Mouse (Mus musculus) ES-CJ7 (cell line): Measurements from ENCODE around the gene Eed.

Experiments
- DNase-seq: peaks from one replicate; pipeline ENCODE4 v3.0.0; 2011; ENCODE audit warnings: low read depth, low spot score

The Eed gene

DNA sequence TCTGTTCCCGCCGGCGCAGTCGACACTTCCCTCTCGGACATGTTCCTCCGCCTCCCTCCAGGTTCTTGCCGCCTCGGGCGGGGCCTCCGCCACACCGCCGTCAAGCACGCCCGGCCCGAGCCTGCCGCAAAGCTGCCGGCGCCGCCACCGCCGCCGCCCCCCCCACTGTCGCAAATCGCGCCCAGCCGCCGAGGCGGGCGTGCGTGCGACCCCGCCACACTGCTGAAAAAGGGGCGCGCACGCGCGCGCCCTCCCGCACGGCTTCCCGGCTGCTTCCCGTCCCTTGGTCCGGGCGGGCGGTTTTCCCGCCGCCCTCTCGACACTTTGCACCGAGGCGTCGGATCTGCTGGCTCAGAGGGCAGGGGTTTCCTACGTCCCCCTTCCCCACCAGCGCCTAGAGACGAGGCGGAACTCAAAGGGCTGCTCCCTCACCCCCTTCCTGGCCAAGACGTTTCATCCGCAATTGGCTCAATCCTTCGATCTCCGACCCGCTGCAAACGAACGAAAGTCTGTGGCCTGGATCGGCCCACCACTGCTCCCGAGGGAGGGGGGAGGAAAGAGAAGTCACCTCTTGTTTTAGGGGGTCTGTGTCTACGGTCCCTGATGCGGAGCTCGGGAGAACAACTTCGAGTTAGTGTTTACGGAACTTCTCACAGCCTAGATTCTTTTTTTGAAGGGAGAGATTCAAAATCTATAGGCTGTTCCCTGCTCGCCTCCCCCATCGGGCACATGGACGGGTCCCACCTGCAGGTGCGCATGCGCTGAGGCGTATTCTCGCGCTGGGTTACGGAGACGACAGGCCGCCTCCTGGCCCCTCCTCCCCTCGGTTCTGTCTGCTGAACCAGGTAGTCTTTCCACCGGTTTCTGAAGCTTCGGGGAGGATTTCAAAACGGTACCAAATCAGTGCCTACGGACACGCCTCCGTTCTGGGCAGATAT, at the start of gene Eed:
Eed (minus strand) TSS at position 499 of the 938 bp plus-strand sequence.
- peak; percentile 96 for DNase-seq

- DNase-seq = no peak
Measured at GRCm38 (mm10) chr7:90029548-90030485, 49.0 kb upstream of the Eed start.

- DNase-seq = peak; percentile 60
Measured at GRCm38 (mm10) chr7:90028888-90029547, 48.2 kb upstream of the Eed start.

- DNase-seq = peak; percentile 61
Measured at GRCm38 (mm10) chr7:90024975-90025374, 44.2 kb upstream of the Eed start.

DNA sequence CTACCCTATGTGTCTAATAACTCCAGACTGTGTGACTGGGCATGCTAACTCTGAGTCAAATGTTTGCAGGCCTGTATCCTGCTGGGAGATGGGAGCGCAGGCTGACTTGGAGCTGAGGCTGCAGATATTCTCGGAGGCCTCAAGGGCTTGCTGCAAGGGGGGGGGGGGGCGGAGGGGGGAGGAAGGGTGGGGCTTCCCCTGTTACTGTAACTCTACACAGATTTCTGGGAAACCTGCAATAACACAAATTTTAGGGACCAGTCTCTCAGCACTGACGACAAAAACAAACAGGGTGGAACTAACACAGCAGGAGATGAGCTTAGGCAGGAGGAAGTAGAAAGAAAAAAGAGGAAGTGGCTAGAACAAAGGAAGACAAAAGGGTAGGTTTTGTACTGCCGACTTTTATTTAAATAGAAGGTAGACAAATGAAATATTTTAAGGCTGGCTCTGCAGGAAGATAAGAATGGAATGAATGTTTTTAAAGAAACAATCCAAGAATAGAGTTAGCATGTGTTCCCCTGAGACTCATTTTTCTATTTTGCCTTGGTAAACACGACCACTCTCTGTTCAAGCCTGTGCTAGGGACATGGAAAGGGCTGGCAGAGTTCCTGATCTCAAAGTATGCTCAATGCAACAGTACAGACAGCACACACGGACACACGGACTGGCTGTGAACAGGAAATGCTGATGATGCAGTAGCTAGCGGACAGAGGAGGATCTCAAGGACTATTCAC, 42.4 kb upstream of the Eed start:
- DNase-seq = peak; percentile 88

DNA sequence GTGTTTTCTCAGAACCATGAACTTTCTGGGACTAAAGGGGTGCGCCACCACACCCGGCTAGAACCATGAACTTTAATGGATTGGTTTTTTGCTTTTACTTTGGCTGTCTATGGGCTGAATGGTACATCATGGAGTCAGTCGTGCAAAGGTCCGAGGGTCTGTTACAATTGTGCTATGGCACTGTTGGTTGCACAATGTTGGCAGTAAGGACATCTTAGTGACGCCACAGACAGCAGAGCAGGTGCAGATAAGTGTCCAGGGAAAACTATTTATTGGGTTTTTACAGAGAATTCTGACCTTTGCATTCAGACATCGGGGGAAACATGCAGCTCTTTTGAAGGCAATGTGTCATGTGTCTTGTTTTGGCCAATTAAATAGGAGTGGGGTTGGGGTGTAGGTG, 39.5 kb upstream of the Eed start:
- DNase-seq = no peak

- no peak for DNase-seq
Measured at GRCm38 (mm10) chr7:90019570-90019969, 38.8 kb upstream of the Eed start.

DNA sequence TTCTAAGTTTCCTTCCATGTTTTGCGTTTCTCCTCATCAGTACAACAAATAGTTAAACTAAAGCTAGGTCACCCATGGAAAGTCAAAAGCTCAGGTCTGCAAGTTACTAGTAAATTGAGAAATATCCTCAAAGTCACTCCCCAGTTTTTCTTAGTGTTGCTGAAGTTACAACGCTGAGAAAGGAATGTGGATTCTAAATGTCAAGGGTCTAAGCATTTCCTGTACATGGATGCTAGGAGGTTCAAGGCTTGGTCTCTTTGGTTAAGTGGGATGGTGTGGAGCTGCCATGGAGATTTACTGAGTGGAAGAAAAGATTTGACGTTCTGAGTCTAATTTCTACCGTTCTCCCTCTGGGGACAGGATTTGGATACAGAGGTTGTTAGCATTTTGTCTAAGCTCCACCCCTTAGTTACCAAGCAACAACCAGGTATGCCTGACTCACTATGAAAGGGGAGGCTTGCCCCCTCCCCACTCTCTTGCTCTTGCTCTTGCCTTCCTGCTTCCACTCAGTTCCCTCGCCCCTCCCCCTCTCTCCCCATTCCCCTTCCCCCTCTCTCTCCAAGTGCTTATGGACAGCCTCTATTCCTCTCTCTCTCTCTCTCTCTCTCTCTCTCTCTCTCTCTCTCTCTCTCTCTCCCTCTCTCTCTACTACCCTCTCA, 36.3 kb upstream of the Eed start:
- DNase-seq = peak; percentile 89

- DNase-seq = no peak
Measured at GRCm38 (mm10) chr7:90016459-90016858, 35.7 kb upstream of the Eed start.

DNA sequence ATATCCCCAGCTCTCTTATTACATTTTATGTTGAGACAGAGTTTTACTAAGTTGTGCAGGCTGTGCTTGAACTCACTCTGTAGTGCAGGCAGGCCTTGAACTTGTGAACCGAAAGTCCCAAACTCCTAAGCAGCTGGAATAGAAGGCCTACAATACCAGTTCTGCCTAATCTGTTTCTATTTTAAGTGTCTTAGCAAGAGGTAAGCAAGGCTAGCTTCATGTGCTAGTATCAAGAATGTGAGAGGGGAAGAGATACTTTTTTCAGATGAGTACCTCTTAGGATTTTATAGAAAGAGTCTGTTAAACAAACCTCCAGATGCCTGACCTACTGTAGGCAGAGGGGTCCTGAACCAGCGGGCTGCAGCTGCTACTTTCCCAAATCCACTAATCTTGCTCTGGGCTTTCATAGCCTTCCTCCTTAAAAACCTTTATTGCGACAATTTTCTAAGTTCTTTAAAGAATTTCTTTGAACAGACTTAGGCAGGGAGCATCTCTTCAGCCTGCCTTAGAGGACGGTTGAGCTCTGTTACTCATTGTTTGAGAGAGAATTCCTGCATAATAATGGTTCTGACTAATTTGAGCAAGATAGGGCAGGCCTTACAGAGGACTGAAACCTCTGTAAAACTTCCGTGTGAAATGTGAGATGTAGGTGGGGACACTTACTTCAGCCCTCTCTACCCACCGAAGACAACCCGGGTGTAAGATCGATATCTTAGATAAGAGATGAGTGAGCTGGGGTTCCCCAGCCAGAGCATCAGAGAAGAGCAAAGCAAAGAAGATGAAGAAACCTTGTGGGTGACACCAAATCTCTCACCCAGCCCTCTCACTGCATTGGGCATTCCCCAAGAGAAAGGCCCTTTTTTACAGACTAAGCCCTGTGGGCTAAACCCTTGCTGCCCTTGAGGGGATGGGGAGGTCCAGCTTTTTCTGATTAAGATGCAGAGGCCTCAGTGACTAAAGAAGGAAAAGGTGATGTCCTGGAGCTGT, 26.2 kb upstream of the Eed start:
- peak; percentile 63 for DNase-seq

DNA sequence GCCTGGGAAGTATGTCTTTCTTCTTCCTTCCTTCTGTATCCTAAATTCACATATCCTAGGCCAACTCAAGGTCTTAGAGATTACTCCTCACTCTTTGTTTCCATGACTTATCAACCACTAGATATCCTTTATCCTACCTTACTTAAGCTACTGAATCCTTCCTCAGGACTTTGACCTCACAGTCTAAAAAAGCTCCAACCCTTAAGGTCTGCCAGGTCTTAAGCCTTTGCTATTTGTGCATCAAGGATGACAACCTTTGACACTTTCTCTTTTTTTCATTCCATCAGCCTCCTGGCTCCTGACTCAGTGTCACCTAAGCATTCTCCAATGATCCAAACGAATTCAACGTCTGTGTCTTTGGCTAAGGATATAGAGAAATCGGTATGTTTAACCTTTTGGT, 24.0 kb upstream of the Eed start:
- DNase-seq = no peak

GRCm38 (mm10) chr7:90002375-90002774, 21.6 kb upstream of the Eed start:
- DNase-seq = no peak

DNA sequence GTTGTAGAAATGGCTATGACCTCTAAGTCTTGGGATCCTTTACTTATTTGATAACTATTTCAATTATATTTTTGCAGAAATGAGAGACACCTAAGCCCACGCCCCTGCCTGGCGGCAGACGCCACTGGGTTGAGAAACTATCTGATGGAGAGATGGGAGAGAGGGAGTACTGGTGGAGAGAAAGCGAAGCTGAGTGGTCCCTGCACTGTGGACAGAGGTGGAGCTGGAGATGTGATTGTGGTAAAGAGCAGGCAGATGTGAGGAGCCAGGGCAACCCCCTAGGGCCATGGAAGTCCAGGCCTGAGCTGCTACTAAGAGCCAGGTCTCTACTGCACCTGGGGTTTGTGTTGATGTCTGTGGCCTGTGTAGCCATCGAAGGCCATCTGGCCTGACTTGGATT, 18.7 kb upstream of the Eed start:
- DNase-seq = no peak

GRCm38 (mm10) chr7:89998624-89999006, 17.8 kb upstream of the Eed start:
- peak; percentile 68 for DNase-seq

- peak; percentile 95 for DNase-seq
Measured at GRCm38 (mm10) chr7:89998006-89998623, 17.3 kb upstream of the Eed start.

DNA sequence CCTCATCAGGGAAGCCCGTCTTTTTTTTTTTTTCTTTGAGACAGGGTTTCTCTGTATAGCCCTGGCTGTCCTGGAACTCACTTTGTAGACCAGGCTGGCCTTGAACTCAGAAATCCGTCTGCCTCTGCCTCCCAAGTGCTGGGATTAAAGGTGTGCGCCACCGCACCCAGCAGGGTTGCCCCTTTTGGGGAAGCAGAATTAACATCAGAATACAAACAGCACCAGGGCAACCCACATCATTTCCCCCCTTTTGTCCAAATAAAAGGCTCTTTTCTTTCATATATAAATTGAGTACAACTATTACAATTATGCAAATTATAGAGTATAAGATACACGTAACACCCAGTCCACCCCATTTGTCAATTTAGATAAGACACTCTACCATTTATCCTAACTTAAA, 16.7 kb upstream of the Eed start:
- DNase-seq = peak; percentile 85

DNA sequence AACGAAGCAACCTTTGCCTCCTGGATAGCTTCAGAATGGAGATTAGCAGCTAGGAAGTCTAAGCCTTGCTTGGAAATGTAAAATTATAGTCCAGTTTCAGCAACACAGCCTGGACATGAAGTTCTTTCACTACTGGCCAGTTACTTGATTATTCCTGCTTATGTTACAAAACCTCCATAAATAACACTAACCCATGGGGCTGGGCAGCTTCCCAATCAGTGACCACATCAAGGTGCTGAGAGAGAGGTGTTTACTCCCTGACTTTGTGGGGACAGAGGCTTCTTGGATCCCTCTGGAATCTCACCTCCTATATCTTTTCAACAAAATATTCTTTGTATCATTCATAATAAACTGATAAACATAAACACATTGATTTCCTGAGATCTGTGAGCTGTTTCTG, 12.3 kb upstream of the Eed start:
- DNase-seq = no peak

GRCm38 (mm10) chr7:89984421-89984820, 3.6 kb upstream of the Eed start:
- DNase-seq = no peak

GRCm38 (mm10) chr7:89983441-89983840, 2.7 kb upstream of the Eed start:
- DNase-seq = no peak
